Mouse (Mus musculus) cerebellum, adult 2 months (tissue): Measurements from ENCODE around the gene Shisa7. TPM values are rescaled to one million over a fixed set of nuclear protein-coding genes. Genes with fewer than 3 reads are reported as not detected.
"Not testable (repeated sequence)": the region's sequence is repeated elsewhere in the genome, so short reads cannot be mapped to it uniquely, and the experiment has no call there.

ENCODE experiments used
- DNase-seq, 2 experiments: peaks; one replicate each; pipeline ENCODE4 v3.0.0; 2021
- H3K27ac ChIP-seq: fragments of 200-500 bp; 2 replicates; pipeline ENCODE4 v1.5.1; 2012; ENCODE audit warnings: low read length, control low read depth, inconsistent platforms; ENCODE audit not compliant: insufficient read depth
- H3K27me3 ChIP-seq: fragments of 200-500 bp; 2 replicates; pipeline ENCODE4 v1.6.1; 2012; ENCODE audit warnings: inconsistent platforms, mild to moderate bottlenecking, low read length, moderate library complexity; ENCODE audit not compliant: control insufficient read depth, insufficient read depth
- H3K4me1 ChIP-seq: fragments of 200-500 bp; 2 replicates; pipeline ENCODE4 v1.6.1; 2011; ENCODE audit warnings: low read length; ENCODE audit not compliant: control insufficient read depth, insufficient read depth
- H3K4me3 ChIP-seq: fragments of 200-500 bp; replicated peaks from 2 replicates; pipeline ENCODE3; 2011; ENCODE audit warnings: mild to moderate bottlenecking, low read depth, low read length, control low read depth; ENCODE audit not compliant: insufficient read depth
- CTCF ChIP-seq: fragments of 200-500 bp; IDR thresholded peaks from 2 replicates; pipeline ENCODE4 v1.5.1; 2011; ENCODE audit warnings: low read depth, mild to moderate bottlenecking, control low read depth, low read length, moderate library complexity, borderline replicate concordance; ENCODE audit not compliant: insufficient read depth
- POLR2A ChIP-seq: fragments of 200-500 bp; IDR thresholded peaks from 2 replicates; pipeline ENCODE4 v1.6.1; 2011; ENCODE audit warnings: low read length, control low read depth, borderline replicate concordance; ENCODE audit not compliant: insufficient read depth
- WGBS: fragments of 180-500 bp; shearing (Covaris S2); methylation state at CpG from one replicate; pipeline ENCODE4 v1.1.7; 2018; 5-methylcytosine and 5-hydroxymethylcytosine counted together
- polyA plus RNA-seq: library from polyadenylated mRNA; depleted of rRNA; stranded (reverse); fragments of >200 nt; gene quantifications from 2 replicates; pipeline ENCODE4 v1.2.3, GENCODE M21; 2012

The Shisa7 gene
- polyA plus RNA-seq, 1 experiment, result 21.0 TPM

DNA sequence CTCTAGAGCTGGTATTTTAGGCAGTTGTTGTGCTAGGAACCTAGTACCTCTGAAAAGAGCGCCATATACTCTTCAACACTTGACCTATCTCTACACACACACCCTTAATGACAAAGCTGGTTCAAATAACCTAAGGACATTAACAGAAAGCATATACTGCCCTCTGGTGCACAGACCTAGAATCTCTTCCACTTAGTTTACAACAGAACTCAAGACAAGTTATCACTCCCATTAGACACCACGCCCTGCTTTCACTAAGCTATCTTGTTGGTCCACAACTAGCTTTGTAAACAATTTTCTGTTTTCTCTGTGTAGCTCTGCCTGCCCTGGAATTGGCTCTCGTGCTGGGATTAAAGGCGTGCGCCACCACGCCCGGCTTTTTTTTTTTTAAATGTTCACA is 37.8 kb downstream of the Shisa7 start:
- TF ChIP-seq CTCF (0 out of 2 replicates have a peak, but pooled peaks have one; percentile 11), POLR2A (no peak)
- no peak overlapping the region for H3K4me3 ChIP-seq
- DNase-seq, result peak in 1 of 2 experiments; percentile 40
- H3K4me1 ChIP-seq, result no peaks in the 10 kb centered on the region
- no peak overlapping the region for H3K27ac ChIP-seq
- 86% methylated on average over 7 of the region's 7 CpGs for WGBS
- H3K27me3 ChIP-seq, result no peaks in the 10 kb centered on the region

DNA sequence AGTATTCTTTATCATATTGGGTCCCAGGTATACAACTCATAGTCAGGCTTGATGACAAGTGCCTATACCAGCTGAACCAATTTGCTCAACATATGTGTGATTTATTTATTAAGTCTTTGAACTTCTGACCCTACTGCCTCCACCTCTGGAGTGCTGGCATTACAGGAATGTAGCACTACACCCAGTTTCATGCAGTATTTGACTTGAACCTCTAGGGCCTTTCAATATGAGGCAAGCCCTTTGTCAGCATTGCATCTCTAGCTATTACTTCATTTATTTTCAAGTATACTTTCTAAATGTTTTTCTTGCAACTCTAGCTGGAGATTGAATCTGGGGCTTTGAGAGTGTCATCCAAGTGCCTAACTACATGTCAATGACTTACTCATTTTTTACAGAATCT is 42.2 kb downstream of the Shisa7 start:
- Histone ChIP-seq H3K27me3 (no peaks in the 10 kb centered on the region), H3K27ac (no peak overlapping the region), H3K4me1 (no peaks in the 10 kb centered on the region), H3K4me3 (no peak overlapping the region)
- DNase-seq, result no peak
- TF ChIP-seq CTCF (no peak), POLR2A (no peak)

DNA sequence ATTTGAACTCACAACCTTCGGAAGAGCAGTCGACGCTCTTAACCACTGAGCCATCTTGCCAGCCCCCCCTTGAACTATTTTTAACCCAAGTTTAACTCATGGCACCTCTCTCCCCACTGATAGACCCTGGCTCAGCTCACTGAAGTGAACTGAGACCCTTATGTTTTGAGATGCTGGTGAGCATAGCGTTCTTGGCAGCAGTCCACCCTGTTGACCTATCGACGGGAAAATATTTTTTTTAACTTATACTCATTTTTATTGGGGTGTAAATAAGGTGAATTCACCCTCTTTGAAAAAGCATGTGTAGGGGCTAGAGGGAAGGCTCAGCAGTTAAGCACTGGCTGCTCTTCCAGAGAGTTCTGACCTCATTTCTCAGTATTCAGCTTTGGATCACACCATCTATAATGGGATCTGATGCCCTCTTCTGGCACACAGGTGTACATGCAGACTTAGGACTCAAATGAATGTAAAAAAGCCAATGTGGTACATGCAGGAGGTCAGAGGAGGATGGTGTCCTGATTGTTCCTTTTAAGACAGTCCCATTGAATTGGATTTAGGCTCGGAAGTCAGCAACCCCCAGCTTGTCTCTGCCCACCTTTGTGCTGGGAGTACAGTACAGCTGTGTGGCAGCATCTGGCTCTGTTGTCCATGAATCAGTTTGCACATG is 48.6 kb downstream of the Shisa7 start:
- TF ChIP-seq CTCF (peak; percentile 59; the same call in 1 of the 2 replicates), POLR2A (no peak)
- Histone ChIP-seq H3K27ac (no peak overlapping the region), H3K27me3 (no peaks in the 10 kb centered on the region), H3K4me1 (no peaks in the 10 kb centered on the region), H3K4me3 (no peak overlapping the region)
- peak; percentile 39 to 63 for DNase-seq
- 51% methylated on average over 7 of the region's 7 CpGs for WGBS

DNA sequence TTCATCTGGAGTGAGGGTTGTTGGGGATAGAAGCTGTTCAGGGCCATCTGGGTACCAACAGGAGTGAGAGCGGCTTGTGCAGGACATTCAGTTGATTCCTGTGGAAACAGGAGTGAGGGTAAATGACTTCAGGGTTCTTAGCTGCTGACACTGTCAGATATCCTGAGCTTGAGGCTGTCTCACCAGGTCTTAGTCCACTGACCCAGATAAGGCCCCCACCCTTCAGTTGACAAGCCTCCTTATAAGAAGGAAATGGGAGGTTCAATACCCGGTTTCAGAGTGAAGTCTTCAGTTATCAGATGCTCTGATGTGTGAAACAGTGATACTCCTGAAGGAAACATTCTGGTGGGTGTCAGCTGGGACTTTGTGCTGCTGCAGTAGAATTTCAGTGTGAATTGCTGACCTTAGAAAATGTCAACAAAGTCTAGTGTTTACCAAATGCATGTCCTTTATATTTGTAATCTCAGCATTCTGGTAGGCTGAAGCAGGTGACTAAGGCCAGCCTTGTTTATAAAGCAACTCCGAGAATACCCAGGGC is 49.8 kb downstream of the Shisa7 start:
- Histone ChIP-seq H3K27me3 (no peaks in the 10 kb centered on the region), H3K4me3 (no peak overlapping the region), H3K27ac (no peak overlapping the region), H3K4me1 (no peaks in the 10 kb centered on the region)
- WGBS, result 85% methylated on average over 3 of the region's 3 CpGs
- DNase-seq, result no peak
- TF ChIP-seq CTCF (no peak), POLR2A (no peak)

DNA sequence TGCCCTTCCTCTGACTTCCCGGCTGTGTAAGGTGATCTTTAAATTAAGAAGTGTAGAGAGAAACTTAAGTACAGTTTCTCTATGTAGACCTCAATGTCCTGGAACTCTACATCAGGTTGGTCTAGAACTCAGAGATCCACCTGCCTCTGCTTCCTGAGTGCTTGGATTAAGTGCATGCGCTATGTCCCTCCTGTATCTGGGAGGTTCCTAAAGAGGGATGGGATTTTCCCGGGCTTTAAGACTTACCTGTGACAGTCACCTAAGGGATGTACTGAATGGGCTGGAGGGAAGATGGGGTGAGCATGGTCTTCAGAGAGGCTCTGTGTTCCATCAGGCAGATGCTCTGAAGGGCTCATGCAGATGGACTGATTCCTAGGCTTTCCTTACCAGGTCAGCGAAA is 50.8 kb downstream of the Shisa7 start:
- no peak for DNase-seq
- WGBS, result 38% methylated on average over 4 of the region's 4 CpGs
- peak overlapping the region; percentile 99 for H3K4me3 ChIP-seq
- no peaks in the 10 kb centered on the region for H3K27me3 ChIP-seq
- no peak overlapping the region for H3K27ac ChIP-seq
- no peak for TF ChIP-seq POLR2A
- no peak for TF ChIP-seq CTCF
- no peaks in the 10 kb centered on the region for H3K4me1 ChIP-seq

DNA sequence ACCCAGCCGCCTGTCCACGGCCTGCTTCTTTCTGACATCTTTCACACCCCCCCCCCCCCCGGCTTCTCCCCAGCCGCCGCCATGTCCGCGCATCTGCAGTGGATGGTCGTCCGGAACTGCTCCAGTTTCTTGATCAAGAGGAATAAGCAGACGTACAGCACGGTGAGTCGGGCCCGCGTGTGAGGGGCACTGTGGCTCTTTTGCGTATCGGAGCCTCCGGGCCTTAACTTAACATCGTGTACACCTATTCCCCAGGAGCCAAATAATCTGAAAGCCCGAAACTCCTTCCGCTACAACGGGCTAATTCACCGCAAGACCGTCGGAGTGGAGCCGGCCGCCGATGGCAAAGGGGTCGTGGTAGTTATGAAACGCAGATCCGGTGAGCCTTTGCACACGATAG is 51.2 kb downstream of the Shisa7 start:
- under 1% methylated on average over 31 of the region's 31 CpGs for WGBS
- not testable (repeated sequence) for H3K27me3 ChIP-seq, H3K4me1 ChIP-seq, DNase-seq
- peak overlapping the region; percentile 62; the same call in 1 of the 2 replicates for H3K27ac ChIP-seq
- peak overlapping the region; percentile 99 for H3K4me3 ChIP-seq

DNA sequence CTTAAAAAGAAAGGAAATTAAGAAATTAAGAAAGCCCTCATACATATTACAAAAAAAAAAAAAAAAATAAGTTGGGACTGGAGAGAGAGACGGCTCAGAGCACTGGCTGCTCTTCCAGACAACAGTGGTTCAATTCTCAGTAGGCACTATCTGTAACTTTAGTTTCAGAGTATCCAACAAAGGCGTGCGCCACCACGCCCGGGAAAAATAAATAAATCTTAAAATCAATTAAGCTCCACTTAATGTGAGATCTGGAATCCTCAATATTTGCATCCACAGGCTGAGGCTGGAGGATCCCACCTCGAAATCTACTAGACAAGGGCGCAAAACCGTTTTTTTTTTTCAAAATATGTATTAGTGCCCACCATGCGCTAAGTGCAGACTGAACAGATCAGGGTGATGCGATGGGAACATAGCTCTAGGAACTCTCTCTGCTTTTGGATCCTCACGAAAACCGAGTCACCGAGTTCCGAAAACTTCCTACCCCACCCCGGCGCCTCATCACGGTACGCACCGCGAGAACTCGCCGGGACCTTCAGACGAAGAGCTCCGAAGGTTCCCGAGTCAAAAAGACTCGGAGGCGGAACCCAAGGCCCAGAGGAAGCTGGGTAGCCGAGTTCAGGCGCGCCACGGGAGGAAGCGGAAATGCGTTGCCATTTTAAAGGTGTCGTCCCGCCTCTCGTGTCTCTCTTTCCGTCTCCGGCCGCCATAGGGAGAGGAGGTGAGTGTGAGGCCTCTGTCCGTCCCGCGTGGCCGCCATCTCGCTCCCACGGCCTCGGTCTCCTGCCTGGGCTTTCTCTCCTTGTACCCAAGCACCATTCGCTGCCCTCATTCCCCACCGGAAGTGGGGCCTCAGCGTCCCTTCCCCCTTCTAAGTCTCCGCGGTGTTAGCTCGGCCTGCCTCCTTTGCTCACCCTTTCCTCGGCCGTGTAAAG is 52.0 kb downstream of the Shisa7 start, which contains the start of gene Rpl28:
Gene Rpl28 (plus strand): TSS at position 597 of the 935 bp plus-strand sequence.
- under 1% methylated on average over 54 of the region's 54 CpGs for WGBS
- Histone ChIP-seq H3K27ac (peak within 1 kb of the TSS; percentile 62; the same call in 1 of the 2 replicates), H3K4me3 (peak within 1 kb of the TSS; percentile 99), H3K27me3 (no peaks in the 10 kb centered on the region), H3K4me1 (peaks cover 3% of the 10 kb centered on the region; the same call in 1 of the 2 replicates)
- DNase-seq, result peak; percentile 95 to 96
- TF ChIP-seq POLR2A, result peak; percentile 93
- TF ChIP-seq CTCF, result no peak

DNA sequence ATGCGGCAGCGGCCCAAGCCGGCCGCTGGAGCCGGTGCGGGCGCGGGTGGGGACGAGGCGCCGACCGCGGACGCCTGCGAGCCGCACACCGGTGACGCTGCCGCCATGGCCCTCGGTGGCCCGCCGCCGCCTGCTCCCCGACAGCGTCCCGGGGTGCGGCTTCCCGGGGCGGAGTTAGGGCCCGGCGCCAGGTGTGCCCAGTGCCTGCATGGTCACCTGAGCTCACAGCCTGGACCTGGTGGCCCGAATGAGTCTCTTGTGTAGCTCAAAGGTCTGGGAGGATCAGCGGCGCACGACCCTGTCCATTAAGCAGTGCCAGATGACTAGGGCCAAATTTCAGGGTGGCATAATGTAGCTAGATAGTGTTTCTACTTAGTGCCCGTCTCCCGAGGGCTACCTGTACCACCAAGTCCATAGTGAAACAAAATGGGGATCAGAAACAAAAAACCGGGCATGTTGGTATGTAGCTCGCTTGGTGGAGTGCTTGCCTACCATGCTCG is 55.0 kb downstream of the Shisa7 start, which contains the start of gene Tmem238:
Gene Tmem238 (minus strand): TSS at position 221 of the 500 bp plus-strand sequence.
- Histone ChIP-seq H3K27me3 (no peaks in the 10 kb centered on the region), H3K27ac (peak within 1 kb of the TSS; percentile 93), H3K4me1 (peaks cover 15% of the 10 kb centered on the region), H3K4me3 (peak within 1 kb of the TSS; percentile 81)
- DNase-seq, result peak in 1 of 2 experiments; percentile 77
- WGBS, result 3% methylated on average over 40 of the region's 40 CpGs
- TF ChIP-seq CTCF (no peak), POLR2A (0 out of 2 replicates have a peak, but pooled peaks have one; percentile 12)
